Mouse (Mus musculus) lung, adult 18-20 months (tissue): ENCODE results near the gene Otof.

Experiments
- DNase-seq, 2 experiments: peaks; one replicate each; pipeline ENCODE4 v3.0.0; 2022; ENCODE audit warnings: mixed read lengths in 2 of 2

Gene Otof

DNA sequence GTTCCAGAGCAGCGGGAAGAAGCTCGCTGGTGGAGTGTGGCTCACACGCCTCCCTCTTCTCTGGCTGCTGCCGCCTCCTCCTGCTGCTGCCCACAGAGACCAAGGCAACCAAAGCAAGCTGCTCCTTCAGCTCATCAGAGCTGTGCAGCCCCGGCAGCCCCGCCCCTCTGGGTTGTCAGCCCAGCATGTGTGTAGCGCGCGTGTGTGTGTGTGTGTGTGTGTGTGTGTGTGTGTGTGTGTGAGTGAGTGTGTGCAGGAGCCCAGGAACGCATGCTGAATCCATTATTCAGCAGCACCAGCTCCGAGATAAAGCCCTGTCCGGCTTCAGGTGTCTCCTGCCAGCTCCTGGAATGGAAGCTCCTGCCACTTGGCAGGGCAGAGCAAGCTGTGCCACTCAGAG, at the start of gene Otof:
TSS of gene Otof (minus strand) at position 112 of the 400 bp plus-strand sequence.
- peak in 1 of 2 experiments; percentile 22 for DNase-seq

DNA sequence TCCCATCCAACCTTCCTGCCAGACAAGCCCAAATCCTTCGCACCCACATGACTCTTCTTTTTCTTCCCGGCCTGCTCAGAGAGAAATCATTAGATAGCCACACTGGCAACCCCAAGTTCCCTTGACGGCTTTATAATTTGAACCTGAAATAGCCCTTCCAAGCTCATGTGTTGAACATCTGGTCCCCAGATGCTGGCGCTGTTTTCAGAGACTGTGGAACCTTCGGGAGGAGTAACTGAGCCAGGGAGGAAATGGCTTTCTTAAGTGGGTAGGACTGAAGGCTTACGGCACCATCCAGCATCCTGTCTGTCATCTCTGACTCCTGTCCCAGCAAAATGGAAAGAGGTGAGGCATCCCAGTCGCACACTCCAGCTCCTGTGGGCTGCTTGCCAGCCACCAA, 35.6 kb upstream of the Otof start:
- DNase-seq = no peak

DNA sequence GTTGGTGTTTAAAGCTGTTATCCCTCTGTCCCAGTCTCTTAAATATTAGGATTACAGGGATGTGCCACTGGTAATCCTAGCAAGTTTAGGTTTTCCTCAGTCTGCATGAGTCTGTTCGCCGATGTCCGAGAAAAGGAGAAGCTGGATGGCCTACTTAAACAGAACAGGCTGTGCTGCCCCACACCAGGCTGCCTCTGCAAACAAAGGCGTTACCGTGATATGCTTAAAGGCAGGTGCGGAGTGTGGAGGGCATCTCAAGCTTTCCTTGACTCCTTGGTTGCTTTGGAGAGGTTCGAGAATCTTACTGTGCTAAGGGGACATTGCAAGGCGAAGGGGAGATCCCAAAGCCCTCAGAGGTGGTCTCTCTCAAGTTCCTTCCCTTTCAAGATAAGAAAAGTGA, 35.1 kb upstream of the Otof start:
- no peak for DNase-seq

DNA sequence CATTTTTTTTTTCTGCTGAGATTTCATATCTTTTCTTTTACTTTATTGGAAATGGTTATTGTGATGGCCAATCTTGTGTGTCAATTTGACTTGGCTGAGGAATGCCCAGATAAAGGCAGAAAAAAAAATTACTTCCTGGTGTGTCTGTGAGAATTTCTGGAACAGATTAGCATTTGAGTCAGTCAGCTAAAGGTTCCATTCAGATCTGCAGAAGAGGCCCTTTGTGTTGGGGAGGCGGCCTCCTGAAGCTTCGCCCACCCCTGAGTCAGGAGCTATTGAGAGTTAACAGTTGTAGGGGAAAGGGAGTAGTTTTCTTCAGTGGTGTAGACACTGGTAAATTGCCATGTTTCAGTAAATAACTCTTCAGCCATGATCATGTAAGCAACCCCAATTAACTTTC, 33.6 kb upstream of the Otof start:
- no peak for DNase-seq

DNA sequence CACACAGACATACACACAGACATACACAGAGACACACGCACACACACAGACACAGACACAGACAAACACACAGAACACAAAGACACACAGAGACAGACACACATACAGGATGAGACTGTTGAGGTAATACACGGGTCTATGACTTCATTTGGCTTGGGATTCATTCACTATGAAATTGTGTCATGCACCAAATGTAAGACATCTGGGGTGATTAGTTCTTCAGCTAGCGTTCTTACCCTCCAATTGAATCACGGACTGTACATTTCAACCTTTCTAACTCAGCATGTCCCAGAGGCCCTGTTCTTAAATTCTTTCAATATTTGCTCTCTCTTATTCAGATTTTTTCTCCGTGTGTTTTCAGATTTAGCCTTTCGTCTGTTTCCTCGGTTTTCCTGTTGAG, 32.9 kb upstream of the Otof start:
- no peak for DNase-seq

DNA sequence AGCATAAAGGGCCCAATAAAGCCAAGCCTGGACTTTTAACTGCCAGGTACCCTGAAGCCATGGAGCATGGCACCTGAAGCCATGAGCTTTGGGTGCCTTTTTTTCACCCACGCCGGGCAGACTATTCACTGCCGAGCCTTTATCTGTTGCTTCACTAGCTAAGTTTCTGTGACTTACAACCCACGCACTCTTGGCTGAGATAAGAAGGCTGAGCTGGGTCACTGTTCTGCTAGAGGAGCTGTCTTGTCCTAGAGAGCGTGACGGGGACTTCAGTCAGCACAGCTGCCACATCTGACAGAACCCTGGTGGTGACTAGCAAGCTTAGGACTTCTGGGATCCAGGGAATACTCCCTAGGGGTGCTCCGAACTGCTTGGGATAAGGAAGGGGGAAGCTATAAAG, 32.0 kb upstream of the Otof start:
- DNase-seq = no peak

DNA sequence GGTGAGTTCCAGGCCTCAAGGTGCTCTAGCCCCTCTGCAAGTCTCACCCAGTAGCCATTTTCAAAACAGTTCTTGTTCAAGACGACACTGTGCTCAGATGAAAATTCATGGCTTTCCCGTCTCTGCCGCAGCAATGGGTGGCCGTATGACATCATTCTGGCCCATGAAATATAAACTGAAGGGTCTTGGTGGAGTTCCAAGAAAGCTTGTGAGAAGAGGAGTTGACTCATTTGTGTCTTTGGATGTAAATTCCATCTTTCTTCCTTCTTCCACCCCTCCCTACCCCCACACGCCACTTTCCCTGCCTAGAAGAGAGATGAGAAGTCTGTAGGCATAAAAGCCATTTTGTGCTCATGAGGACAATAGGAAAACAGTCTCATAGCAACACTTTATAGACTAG, 29.1 kb upstream of the Otof start:
- no peak for DNase-seq

DNA sequence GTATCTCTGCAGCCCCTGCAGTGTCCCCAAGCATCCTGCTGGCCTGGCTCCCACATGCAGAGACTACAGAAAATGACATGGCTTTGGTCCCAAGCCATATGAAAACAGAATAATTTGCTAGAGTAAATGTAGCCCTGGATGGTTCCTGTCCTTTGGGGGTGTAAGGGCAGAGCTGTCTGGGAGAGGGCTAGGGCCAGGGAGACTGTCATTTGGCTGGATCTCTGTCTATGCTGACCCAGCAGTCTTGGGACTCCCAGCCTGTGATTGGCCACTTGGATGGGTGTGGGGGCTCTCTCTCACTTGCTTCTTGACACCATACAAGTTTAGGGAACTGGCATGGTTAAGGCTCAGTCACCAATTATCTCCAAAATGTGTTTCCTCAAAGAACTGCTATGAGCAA, 28.5 kb upstream of the Otof start:
- no peak for DNase-seq

DNA sequence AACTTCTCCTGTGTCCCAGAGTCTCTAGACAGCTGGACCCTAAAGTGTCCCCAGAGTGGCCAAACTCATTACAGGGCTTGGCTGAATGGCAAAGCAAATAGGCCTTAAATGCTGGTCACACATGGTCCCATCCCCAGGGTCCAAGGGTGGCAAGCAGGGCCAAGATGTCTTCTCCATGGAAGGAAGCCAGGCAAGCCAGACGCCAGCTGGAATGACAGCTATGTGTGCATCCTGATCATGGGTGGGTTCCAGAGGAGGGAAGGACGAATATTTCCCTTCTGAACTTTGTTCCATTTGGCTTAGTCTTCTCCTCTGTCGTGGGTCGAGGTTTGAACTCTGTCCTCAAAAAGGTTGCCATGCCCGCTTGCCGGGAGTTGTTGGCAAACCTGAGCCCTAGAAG, 23.4 kb upstream of the Otof start:
- no peak for DNase-seq

DNA sequence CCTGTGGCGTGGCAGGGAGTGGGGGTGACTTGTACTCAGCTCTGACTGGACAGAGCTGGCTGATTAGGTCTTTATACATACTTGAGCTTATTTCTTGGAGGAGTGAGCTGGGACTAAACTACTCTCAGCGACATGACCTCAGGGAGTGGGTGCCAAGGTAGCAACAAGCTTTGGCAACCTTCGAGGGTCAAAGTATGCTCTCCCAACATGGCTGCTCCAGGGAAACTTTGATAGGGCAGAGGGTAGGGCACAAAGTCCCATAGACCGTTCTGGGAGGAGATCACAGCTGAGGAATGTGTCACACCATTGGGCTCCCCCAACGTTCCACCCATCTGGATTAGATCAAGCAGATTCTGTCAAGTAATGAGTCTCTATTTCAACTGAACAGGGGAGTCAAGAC, 22.9 kb upstream of the Otof start:
- no peak for DNase-seq

DNA sequence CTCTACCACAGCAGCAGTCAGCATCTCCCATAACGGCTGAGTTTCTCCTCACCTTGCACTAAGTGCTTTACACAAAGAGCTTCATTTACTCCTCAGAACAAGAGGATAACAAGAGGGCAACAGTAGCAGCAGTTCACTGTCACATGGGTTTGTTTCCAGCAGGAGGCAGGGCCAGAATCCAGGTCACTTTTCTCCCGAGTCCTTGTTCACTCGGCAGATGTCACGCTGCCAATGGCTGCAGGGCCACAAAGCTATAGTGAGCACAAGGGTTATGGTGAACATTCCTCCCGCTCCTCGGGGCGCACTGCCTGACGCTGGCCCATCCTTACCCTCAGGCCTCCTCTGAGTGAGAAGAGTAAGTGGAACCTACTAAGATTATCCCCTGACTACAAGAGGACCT, 21.8 kb upstream of the Otof start:
- DNase-seq = no peak

DNA sequence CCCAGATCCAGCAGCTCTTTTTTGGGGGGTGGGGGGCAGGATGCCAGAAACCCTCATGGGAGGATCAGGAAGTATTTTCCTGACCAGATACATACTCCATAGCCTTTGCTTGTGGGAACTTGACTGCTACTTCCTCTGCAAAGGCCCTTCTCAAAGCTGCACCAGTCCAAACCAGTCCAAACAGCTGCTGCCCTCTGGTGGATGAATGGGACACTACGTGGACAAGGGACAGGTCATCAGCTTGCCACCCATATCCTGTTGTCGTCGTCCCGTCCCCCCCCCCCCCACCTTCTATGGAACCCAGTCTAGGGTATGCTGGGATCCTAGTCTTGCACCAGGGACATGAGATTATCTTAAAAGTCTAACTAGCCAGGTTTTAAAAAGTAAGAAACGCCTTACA, 20.6 kb upstream of the Otof start:
- DNase-seq = peak; percentile 45 to 51

DNA sequence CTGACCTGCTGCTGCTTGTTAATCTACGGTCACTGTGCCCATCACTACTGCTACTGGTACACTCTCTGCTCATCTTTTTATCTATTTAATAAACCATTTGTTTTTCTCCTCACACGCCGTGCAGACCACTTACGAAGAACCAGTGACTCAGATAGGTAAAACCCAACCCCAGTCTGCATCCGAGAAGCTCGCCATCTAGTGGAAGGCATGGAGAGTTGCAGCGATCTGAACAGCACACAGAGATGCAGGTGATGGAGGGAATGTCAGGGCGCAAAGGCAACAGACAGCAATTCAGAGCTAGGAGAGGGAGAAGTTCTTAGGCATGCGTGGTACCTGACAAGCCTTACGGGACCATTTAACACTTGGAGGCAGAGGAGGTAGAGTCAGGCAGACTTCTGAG, 14.8 kb upstream of the Otof start:
- DNase-seq = peak in 1 of 2 experiments; percentile 20

DNA sequence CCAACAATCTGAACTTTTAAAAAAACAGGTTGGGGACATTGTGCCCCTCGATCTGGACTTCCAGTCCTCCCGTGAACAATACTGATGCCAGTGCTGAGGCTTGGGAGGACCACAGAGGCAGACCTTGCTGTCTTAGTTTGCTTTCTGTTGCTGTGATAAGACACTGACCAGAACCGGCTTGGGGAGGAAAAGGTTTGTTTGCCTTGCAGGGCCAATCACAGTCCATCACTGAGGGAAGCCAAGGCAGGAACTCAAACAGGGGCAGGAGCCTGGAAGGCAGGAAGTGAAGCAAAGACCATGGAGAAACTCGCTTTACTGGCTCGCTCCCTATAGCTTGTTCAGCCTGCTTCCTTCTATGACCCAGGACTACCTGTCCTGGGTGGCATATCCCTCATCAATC, 10.4 kb upstream of the Otof start:
- DNase-seq = no peak

DNA sequence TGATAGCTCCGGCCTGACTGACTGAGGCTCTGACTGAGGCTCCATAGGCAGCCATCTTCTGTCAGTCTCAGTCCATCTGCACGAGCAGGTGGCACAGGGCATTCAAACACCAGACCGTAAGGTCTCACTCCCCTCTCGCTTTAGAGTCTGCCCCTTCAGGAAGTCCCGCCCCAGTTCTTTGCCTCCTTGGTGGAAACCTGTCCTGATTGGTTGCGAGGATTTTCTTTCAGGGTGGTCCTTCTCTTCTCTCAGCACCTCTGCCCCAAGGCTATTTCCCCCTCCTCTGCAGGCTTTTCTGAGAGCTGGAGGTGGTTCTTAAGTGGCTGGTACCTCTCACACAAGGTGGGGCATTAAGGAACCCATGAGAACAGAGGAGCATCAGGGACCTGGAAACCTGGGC, 8.7 kb upstream of the Otof start:
- DNase-seq = no peak

DNA sequence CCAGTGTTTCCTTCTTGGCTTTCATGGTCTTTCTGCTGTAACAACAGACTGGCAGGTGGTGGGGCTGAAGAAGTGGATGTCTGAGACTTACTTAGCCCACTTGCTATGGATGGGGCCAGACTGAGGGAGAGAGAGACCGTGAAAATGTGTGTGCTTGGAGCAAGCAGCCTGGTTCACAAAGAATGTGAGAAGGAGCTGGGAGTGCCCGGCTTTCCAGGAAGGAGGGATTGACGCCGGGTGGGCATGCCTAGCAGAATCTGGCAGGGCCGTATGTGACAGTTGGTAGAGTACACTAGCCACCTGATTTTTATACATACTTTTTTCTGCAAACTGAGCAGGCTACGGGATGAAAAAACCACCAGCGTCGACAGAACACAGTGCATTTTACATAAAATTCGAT, 4.6 kb upstream of the Otof start:
- DNase-seq = peak in 1 of 2 experiments; percentile 6

DNA sequence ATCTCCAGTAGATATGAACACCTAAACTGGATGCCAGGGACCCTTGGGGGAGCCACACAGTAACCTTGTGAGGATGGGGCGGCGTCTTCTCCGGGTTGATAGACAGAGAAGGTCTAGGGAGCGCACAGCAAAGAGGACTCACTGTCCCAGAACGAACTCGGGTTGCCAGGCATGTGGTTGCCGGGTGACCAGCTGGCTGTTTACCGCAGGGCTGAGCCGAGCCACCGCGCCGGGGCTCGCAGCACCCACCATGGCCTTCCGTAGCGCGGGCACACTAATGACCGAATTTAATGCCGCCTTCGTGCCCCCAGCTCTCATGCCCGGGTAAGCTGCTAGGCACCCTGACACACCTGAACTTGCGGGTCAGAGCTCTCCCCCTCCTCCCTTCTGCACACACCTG, 4.1 kb upstream of the Otof start, which contains the start of gene 1700001C02Rik:
TSS of gene 1700001C02Rik (plus strand) at position 187 of the 400 bp plus-strand sequence.
- peak in 1 of 2 experiments; percentile 18 for DNase-seq

DNA sequence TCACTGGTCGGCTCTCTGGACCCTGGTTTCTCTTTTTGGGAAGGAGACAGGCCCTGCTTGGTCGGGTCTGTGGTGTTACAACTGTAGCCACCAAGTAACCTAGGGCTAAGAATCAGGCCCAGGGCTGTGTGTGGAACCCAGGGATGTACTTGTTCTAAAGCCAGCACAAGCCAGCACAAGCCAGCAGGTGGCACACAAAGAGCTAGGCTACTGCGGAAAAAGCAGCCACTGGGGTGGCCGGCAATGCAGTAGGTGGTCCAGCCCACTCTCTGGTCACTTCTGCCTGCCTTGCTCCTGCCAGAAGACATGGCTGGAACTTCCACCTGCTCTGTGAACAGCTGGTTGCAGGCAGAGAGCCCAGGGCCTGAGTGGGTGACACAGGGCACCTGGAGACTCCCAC, 1.6 kb downstream of the Otof start:
- no peak for DNase-seq

DNA sequence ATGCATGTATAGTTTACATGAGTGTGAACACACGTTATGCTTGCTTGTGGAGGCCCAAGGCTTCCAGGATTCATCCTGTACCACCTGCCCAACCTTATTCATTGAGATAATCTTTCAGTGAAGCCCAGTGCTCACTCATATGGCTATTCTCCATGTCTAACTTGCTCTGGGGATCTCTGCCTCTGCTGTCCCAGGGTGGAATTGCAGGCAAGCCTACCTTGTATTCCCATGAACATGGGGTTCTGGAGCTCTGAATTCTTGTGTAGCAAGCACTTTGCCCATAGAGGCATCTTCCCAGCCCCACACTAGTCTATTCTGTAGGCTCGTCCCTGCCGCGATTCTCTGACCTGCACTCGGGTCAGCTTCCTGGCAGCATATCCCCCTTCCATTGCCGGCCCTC, 5.7 kb downstream of the Otof start:
- no peak for DNase-seq

DNA sequence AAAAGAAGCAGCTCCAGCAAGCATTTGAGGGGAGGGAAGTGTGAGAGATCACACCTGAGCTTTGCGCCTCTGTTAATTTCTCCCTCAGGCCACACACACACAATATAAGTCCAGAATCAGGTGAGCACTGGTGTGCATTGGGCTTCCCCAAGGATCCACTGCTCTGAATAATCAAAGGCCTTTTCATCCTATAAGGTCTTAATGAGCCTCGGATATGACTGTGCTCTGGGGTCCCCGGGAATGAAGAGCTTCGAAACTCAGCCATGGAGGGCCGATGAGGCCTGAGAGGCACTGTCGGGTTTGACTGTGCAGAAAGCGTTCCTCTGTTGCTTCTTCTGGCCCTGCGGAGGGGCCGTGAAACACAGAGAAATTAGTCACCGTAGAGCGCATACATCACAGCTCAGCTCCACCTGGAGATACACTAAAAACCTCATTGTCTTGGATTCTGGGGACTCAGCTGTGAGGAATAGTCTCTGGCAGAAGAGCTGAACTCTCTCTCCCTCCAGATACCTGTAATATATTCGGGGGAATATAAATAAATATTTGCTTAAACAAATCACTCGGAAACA, 17.3 kb downstream of the Otof start:
- no peak for DNase-seq

DNA sequence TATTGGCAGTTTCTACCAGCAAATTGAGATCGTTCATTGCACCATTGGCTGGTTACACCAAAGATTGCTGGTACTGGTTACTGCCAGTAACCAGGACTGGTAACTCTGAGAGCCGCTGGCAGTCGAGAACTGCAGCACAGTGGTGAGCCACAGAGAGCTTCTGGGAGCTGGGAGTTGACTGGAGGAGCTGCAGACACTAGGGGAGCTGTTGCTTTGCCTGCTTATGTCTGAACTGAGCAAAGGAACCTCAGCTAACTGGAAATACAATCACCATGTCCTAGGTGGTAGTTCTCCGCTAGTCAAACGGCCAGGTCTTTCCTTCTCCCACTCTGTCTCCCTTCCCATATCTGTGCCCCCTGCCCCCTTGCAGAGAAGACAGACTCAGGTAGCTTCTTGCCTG, 19.5 kb downstream of the Otof start:
- no peak for DNase-seq

DNA sequence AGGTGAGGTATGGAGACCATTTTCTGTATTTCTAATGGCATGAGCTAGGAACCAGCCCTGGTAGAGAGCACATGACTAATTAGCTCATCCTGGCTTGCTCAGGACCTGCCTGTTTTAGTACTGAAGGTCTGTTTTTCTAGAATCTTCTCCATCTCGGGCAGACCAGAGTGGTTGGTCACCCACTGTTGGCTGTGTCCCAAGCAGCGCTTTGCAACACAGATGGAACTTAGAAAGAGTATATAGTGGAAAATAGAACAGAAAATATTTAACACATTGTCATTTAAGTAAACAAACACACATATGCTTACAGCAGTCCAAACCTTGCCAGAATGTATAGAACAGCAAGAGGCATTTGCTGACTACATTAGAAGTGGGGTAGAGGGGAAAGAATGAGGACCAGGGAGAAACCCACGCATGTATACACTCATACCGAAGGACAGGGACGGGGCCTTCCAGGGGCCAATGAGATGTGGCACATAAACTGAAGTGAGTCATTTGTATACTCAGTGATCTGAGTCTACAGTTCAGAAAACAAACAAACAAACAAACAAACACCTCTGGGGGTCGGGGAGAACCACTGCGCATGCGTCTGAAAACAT, 21.3 kb downstream of the Otof start:
- DNase-seq = no peak

DNA sequence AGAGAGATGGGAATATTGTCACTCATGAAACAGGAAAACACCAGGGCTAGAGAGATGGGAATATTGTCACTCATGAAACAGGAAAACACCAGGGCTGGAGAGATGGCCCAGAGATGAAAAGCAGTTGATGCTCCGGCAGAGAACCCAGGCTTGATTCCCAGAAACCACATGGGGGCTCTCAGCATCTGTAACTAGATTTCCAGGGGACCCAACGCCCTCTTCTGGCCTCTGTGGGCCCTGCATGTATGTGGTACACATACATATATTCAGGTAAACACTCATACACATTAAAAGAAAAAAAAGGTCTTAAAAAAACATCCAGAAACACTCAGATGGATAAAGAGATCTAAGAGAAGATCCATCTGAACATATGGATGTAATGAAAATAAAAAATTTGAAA, 22.8 kb downstream of the Otof start:
- no peak for DNase-seq

DNA sequence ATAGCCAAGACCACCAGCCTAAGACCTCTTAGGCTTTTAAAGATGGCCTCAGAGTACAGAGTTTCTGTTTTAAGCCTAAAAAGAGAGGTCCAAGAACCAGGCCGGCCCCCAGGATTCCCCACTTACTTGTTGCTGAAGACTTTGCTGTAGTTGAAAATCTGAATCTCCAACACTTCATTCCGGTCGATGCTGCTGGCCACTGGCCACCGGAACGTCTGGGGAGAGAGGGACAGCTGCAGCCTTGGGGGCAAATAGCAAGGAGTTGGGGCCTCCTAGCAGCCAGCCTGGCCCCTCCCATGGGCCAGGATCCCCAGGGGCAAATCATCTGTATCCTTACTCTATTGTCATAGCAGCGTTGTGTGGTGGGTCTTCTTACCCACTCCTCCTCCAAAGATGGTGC, 34.3 kb downstream of the Otof start:
- no peak for DNase-seq

DNA sequence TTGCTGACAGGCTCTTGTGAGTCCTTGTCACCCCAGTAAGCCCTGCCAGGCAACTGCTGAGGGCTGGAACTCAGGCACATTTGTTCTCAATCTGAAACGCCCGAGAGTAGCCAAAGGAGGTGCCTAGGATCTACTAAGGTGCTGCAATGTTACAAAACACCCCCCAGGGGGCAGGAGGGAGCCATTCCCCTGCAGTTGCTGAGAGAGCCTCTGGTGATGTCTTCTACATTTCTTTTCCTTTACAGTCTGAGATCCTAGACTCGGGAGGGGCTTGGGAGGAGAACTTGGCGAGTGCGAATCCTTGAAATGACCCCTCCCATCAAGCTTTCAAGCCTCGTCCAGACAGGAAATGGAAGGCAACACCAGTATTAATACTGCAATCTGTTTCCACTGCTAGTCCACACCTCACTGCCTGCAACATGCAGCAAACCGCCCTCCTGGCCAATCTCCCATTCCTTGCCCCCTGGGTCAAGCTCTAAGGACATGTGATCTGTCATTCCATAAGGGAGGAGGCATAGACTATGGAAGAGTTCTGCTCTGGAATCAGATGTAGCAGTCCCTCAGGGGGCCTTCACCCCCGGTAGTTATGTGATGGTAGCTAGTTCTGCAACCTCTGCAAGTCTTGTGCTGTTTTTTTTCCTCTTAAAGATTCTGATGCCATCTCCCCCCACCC, 38.0 kb downstream of the Otof start:
- peak in 1 of 2 experiments; percentile 19 for DNase-seq
